Mouse (Mus musculus) left cerebral cortex, adult 2 months (tissue): ENCODE results near the gene Mrgprh. TPM values are rescaled to one million over a fixed set of nuclear protein-coding genes. Genes with fewer than 3 reads are reported as not detected.
A peak's percentile ranks its signal among the peaks of the same experiment; 100 is the strongest.

Experiments used
- DNase-seq, 2 experiments: peaks; one replicate each; pipeline ENCODE4 v3.0.0; 2021 to 2022; ENCODE audit warnings: low spot score in 2 of 2, mixed read lengths in 1 of 2; ENCODE audit errors: extremely low spot score in 1 of 2
- H3K27ac ChIP-seq: fragments of 200-600 bp; 2 replicates; pipeline ENCODE4 v1.8.1; 2022
- H3K4me3 ChIP-seq: fragments of 200-600 bp; 2 replicates; pipeline ENCODE4 v1.8.1; 2022
- CTCF ChIP-seq: fragments of 200-600 bp; IDR thresholded peaks from 2 replicates; pipeline ENCODE4 v1.8.1; 2022; ENCODE audit warnings: antibody characterized with exemption, mild to moderate bottlenecking, moderate library complexity
- intact Hi-C: fragments of 180-260 bp; cut with DNase I; formaldehyde crosslinking; loops from one replicate; pipeline ENCODE4 v1.15.1; 2025
- total RNA-seq, 2 experiments: library from RNA; stranded (reverse); gene quantifications; 2 replicates each; pipeline ENCODE4 v1.2.3; 2021

The Mrgprh gene
- total RNA-seq, 2 experiments from 2014 or later, result not detected

- peak overlapping the region; percentile 21 for H3K4me3 ChIP-seq
- intact Hi-C loops, result no loop called here
- DNase-seq, result peak in 1 of 2 experiments; percentile 53
- peak overlapping the region; percentile 76 for H3K27ac ChIP-seq
- no peak for TF ChIP-seq CTCF
Measured at GRCm38 (mm10) chr17:12849778-12850382, 26.0 kb upstream of the Mrgprh start.

GRCm38 (mm10) chr17:12851689-12852088 is 24.1 kb upstream of the Mrgprh start:
- no peak for TF ChIP-seq CTCF
- H3K4me3 ChIP-seq, result peak overlapping the region; percentile 41
- H3K27ac ChIP-seq, result peak overlapping the region; percentile 79
- peak in 1 of 2 experiments; percentile 45 for DNase-seq
- intact Hi-C loops, result no loop called here

GRCm38 (mm10) chr17:12853821-12854220 is 22.0 kb upstream of the Mrgprh start:
- Histone ChIP-seq H3K4me3 (no peak overlapping the region), H3K27ac (peak overlapping the region; percentile 19; the same call in 1 of the 2 replicates)
- TF ChIP-seq CTCF, result no peak
- intact Hi-C loops, result no loop called here
- DNase-seq, result no peak

- no peak for DNase-seq
- Histone ChIP-seq H3K27ac (peak overlapping the region; percentile 10; the same call in 1 of the 2 replicates), H3K4me3 (no peak overlapping the region)
- intact Hi-C loops, result no loop called here
- no peak for TF ChIP-seq CTCF
Measured at GRCm38 (mm10) chr17:12854386-12854785, 21.4 kb upstream of the Mrgprh start.

- TF ChIP-seq CTCF, result no peak
- no peak for DNase-seq
- Histone ChIP-seq H3K4me3 (no peak overlapping the region), H3K27ac (no peak overlapping the region)
- intact Hi-C loops, result no loop called here
Measured at GRCm38 (mm10) chr17:12857395-12857794, 18.4 kb upstream of the Mrgprh start.

- DNase-seq, result no peak
- H3K4me3 ChIP-seq, result no peak overlapping the region
- no peak overlapping the region for H3K27ac ChIP-seq
- intact Hi-C loops, result no loop called here
- TF ChIP-seq CTCF, result peak; percentile 65
Measured at GRCm38 (mm10) chr17:12858072-12858471, 17.8 kb upstream of the Mrgprh start.

- Histone ChIP-seq H3K4me3 (no peak overlapping the region), H3K27ac (no peak overlapping the region)
- intact Hi-C loops, result no loop called here
- no peak for TF ChIP-seq CTCF
- DNase-seq, result no peak
Measured at GRCm38 (mm10) chr17:12859006-12859520, 16.8 kb upstream of the Mrgprh start.

- no peak for DNase-seq
- intact Hi-C loops, result no loop called here
- Histone ChIP-seq H3K4me3 (no peak overlapping the region), H3K27ac (no peak overlapping the region)
- TF ChIP-seq CTCF, result no peak
Measured at GRCm38 (mm10) chr17:12864111-12864510, 11.7 kb upstream of the Mrgprh start.

- no peak for DNase-seq
- Histone ChIP-seq H3K27ac (no peak overlapping the region), H3K4me3 (no peak overlapping the region)
- intact Hi-C loops, result loop anchor here (5.0 kb wide), 1 partner anchor 68 kb away; no protein-coding TSS in a partner anchor
- no peak for TF ChIP-seq CTCF
Measured at GRCm38 (mm10) chr17:12865407-12865806, 10.4 kb upstream of the Mrgprh start.

- Histone ChIP-seq H3K27ac (peak overlapping the region; percentile 66), H3K4me3 (no peak overlapping the region)
- TF ChIP-seq CTCF, result no peak
- DNase-seq, result peak; percentile 63 to 65
- intact Hi-C loops, result loop anchor here (5.0 kb wide), 1 partner anchor 70 kb away; no protein-coding TSS in a partner anchor
Measured at GRCm38 (mm10) chr17:12866853-12867252, 9.0 kb upstream of the Mrgprh start.

- intact Hi-C loops, result loop anchor here (5.0 kb wide), 1 partner anchor 71 kb away; no protein-coding TSS in a partner anchor
- no peak for DNase-seq
- no peak for TF ChIP-seq CTCF
- Histone ChIP-seq H3K27ac (peak within 1 kb of the TSS; percentile 66; the same call in 1 of the 2 replicates), H3K4me3 (no peak within 1 kb of the TSS)
Measured at GRCm38 (mm10) chr17:12868043-12868442, 7.8 kb upstream of the Mrgprh start, which contains the start of gene Mas1. TSS of gene Mas1 (minus strand) at chr17:12868143.

- no peak for DNase-seq
- Histone ChIP-seq H3K27ac (no peak overlapping the region), H3K4me3 (no peak overlapping the region)
- peak; percentile 12 for TF ChIP-seq CTCF
- intact Hi-C loops, result loop anchor here (5.0 kb wide), 1 partner anchor 71 kb away; no protein-coding TSS in a partner anchor
Measured at GRCm38 (mm10) chr17:12868640-12869039, 7.2 kb upstream of the Mrgprh start.
